Mouse (Mus musculus) ZHBTc4 (cell line): ENCODE measurements at regions not wholly inside any gene's neighbourhood (a gene's known extent, or its start where the extent isn't known, plus 50 kb on each side); places are given as distances from the start of the nearest gene placed in this dataset.

Experiments used
- DNase-seq: peaks from one replicate; pipeline ENCODE4 v3.0.0-alpha.2; 2011; ENCODE audit warnings: low read depth, low spot score

- no peak for DNase-seq
These were observed 318.6 kb downstream of the Serpinb8 start for GRCm38 (mm10) chr1:107908236-107909063.

GRCm38 (mm10) chr1:107914671-107915590 is 325.1 kb downstream of the Serpinb8 start:
- DNase-seq = no peak

- no peak for DNase-seq
These were observed 327.2 kb downstream of the Serpinb8 start for GRCm38 (mm10) chr1:107917037-107917436.

DNA sequence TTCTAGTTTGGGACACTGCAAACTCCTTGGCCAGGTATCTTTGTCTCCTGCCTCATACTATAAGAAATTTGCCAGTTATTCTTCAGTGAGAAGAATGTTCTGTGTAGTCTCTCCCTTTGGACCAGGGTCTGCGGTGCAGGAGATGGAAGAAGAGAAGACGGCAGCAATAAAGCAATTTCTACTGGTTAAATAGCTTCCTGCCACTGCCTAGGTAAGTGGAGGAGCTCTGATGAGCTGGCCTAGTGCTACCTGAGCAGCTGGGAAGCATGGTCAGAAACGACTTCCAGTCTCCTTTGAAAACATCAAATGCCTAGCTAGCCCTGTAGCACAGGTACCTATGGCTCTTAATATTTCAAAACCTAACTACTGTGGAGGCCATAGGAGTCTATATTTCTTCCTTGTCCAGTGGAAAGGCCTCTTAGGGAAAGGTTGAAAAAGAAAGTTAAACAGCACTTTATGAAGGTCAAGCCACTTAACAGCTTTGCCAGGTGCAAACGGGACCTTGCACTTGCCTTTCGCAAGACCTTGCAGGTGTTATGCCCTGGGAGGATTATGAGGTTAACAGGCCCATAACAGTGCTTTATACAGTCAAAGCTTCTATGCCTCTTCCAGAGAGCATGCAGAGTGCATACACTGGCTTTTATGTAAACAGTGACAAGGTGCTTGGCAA is 351.9 kb downstream of the Serpinb8 start:
- no peak for DNase-seq

DNA sequence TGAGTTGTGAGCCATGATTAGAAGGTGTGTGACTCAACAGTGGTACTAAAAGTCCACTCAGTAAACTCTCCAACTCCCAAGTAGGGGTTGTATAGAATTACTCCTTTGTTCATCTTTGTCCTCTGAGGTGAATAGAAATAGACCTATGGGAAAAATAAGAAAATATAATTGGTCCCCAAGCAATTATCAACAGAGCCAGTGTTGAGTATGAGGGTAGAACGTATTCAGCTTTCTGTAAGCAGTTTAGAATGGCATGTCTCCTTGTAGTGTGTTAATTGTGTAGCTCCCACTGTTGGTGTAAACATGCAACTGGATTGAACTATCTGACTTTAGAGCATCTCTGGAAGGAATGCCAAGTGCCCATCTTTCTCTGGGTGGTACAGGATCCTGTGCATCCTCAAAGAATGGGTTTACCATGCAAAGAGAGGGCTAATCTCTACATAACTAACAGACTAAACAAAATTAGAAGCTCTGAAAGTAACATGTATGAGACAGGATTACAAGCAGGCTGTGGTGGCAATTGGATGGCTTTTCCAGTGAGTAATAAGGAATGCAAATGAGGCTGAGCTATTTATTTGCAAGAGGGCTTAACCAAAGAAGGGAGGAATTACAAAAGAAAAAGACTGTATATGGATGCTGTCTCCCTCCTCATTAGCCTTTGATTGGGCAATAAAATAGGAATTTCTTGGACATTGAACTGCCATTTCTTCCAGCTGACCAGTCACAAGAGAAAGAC is 356.6 kb downstream of the Serpinb8 start:
- DNase-seq = no peak

- no peak for DNase-seq
These were observed 360.6 kb downstream of the Serpinb8 start for GRCm38 (mm10) chr1:107950396-107950795.

DNA sequence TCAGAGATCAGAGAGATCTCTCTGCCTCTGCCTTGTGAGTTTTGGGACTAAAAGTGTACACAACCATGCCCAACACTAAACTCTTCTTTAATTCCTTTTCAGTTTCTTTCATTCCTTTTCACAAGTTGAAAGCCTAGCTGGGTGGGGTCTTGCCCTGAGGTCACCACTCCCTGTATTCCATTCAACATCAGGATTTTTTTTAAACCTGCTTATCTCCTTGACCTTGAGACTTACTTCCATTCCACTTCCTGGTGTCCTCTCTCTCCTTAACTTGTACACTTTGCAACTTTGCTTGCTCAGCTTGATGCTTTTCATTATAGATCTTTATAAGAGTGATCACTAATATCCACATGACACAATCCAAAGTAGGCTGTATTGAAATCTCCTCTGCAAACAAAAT is 371.2 kb downstream of the Serpinb8 start:
- DNase-seq = peak; percentile 54

- DNase-seq = peak; percentile 35
These were observed 386.0 kb downstream of the Serpinb8 start for GRCm38 (mm10) chr1:107975626-107976335.

- DNase-seq = peak; percentile 15
These were observed 387.9 kb downstream of the Serpinb8 start for GRCm38 (mm10) chr1:107977686-107978085.

DNA sequence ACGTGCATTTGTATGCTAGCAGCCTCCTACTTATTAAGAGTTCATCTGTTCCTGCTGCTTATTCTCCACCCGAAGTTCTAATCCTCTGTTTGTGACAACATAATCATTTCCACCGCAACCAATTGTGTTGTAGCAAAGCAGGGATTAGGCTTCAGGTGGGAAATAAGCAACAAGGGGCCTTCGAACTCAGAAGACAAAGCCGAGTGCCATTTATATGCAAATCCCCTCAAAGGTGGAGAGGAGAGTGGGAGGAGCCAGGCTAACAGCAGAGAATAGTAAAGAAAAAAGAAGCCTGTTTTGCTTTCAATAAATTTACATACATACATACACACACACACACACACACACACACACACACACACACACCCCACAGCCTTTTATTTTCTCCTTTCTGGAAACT is 388.6 kb downstream of the Serpinb8 start:
- DNase-seq = peak; percentile 55

GRCm38 (mm10) chr1:107985646-107986045 is 395.8 kb downstream of the Serpinb8 start:
- DNase-seq = no peak

DNA sequence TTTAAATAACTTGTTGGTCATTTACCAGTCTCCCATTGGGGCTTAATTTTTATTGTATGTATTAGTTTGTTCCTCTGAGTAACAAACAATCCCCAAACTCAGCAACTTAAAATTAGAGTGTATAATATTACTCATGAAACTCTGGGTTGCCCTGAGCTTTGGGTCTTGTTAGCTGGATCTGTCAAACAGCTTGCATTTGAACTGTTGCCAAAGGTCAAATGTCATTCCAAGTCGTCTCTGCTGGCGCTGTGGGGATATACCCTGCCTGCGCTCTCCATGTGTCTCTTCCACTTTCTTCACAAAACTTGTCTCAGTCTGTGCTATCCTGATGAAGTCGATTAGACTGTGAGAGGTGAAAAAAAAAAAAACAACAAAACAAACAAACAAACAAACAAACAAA is 398.3 kb downstream of the Serpinb8 start:
- DNase-seq = no peak

DNA sequence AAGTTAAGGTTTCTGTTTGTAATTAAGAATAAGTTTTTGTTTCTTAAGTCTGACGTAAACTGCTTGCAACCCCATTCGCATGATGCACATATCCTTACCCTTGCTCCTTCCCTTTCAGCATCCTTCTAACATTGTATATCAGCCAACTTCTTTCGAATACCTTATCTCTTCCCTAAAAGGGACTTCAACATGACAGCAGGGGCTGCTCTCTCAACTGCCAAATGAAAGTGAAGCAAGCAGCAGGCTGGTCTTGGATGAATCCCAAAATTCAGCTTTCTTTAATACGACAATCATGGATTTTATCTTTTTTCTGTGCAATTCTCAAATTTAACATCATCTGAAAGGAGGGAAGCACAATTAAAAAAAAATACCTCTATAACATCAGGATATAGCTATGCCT is 403.2 kb downstream of the Serpinb8 start:
- DNase-seq = no peak

- DNase-seq = peak; percentile 1
These were observed 434.0 kb downstream of the Serpinb8 start for GRCm38 (mm10) chr1:108023721-108024353.

DNA sequence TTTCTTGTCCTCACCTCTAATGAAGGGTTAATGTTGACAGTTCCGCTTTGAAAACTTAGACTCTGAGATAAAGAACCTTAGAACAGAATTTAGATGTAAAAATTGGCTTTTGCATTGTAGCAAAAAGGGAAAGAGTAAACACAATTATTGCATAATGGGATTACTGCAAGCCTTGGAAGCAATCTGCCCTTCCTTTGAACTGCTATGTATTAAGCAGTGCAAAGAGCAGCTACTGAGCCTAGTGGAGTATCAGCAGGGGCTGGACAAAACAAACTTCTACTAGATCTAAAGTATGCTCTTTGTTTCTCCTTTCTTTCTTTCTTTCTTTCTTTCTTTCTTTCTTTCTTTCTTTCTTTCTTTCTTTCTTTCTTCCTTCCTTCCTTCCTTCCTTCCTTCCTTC is 434.9 kb downstream of the Serpinb8 start:
- no peak for DNase-seq

DNA sequence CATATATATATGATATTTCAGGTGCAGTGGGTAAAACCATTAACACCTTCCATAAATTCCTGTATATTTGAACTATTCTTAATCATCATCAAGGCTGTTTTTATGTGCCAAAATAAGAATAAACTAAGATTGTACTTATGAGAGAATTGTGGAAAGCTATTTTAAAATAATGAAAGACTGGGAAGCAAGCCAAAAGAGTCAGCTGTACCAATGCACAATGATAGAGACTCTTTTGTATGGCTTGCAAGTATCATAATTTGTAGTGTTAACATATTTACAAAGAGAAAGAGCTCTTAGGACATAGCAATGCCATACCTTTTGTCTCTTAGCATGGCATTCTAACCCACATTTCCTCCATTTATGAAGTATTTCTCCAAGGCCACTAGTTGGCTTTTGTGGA is 436.7 kb downstream of the Serpinb8 start:
- no peak for DNase-seq

DNA sequence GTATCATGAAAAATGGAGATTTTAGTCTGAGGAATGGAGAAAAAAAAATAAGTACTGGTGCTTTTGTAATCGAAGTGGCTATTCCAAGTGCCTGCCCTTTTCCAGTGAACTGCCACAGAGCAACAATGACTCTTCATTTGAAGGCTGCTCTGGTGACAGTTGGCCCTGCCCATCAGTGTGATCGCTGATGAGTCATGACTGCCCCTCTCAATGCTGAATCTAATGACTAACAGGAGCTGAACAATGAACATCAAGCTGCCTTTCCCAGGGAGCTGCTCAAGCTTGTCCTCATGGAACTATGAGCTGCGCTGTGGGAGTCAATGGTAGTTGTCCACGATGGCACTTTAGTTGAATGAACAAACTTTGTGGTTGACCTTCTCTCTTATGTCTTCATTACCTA is 456.4 kb downstream of the Serpinb8 start:
- peak; percentile 1 for DNase-seq

DNA sequence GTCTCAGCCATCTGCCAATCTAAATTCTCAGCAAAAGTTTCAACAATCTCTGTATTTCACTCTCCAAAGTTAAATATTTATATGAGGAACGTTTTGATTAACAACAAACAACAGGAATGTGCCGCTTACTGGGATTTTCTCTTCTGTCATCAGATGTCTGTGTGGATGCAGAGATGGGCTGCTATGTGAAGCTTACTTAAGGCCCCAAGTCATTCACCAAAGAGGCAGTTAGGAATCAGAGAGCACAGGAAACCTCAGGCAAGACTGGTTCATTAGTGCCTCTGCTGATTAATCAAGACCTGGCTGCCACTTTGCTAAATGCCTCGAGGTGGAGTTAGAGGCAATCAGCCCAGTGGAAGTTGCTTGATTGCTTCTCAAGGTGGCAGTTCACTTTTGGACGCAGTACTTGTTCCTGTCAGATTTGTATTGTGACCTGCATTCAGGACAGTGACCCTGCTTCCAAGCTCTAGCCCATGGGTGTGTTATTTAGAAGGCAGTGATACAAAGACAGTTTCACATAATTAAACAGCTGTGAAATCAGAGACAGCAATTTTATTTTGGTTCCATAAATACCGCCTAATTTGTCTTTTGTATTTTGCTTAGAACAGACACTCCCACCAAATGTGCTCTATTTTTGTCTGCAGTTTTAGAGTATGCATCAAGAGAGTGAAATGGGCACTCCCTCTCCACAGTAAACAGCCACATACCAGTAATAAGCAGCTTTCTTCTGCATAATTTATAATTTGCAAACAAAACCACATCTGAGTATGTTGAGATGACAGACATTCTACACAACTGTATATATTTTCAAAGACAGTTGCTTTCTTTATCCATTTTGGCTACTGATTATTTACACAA is 457.3 kb downstream of the Serpinb8 start:
- no peak for DNase-seq

- peak; percentile 3 for DNase-seq
These were observed 504.8 kb downstream of the Serpinb8 start for GRCm38 (mm10) chr1:108094622-108095021.
